Mouse (Mus musculus) retina, postnatal 1 day (tissue): ENCODE measurements around the gene Stk38.

ENCODE experiments used
- DNase-seq: peaks from one replicate; pipeline ENCODE4 v3.0.0-alpha.2; 2012

Gene Stk38

GRCm38 (mm10) chr17:28921086-28921485 lies 86.7 kb downstream of the Stk38 start:
- no peak for DNase-seq
